Mouse (Mus musculus) thymus, postnatal 14 days (tissue): Measurements from ENCODE around the gene Arl3.

Experiments used
- DNase-seq: peaks from one replicate; pipeline ENCODE4 v3.0.0; 2021

Gene Arl3

GRCm38 (mm10) chr19:46532031-46532688 is 40.8 kb downstream of the Arl3 start:
- DNase-seq: peak; percentile 55

- DNase-seq: peak; percentile 31
Observed at GRCm38 (mm10) chr19:46531071-46532030, 41.6 kb downstream of the Arl3 start.

GRCm38 (mm10) chr19:46530449-46530990 is 42.5 kb downstream of the Arl3 start:
- DNase-seq: no peak

GRCm38 (mm10) chr19:46529601-46530448 is 43.2 kb downstream of the Arl3 start:
- peak; percentile 14 for DNase-seq

- peak; percentile 84 for DNase-seq
Observed at GRCm38 (mm10) chr19:46528529-46529213, 44.3 kb downstream of the Arl3 start.

- peak; percentile 68 for DNase-seq
Observed at GRCm38 (mm10) chr19:46527632-46528528, 45.1 kb downstream of the Arl3 start.

- DNase-seq: no peak
Observed at GRCm38 (mm10) chr19:46525691-46526631, 47.0 kb downstream of the Arl3 start.

- peak; percentile 30 for DNase-seq
Observed at GRCm38 (mm10) chr19:46524601-46525321, 48.2 kb downstream of the Arl3 start.

GRCm38 (mm10) chr19:46524152-46524544 is 48.9 kb downstream of the Arl3 start:
- no peak for DNase-seq

- peak; percentile 53 for DNase-seq
Observed at GRCm38 (mm10) chr19:46523480-46524151, 49.4 kb downstream of the Arl3 start.

- no peak for DNase-seq
Observed at GRCm38 (mm10) chr19:46523131-46523479, 49.9 kb downstream of the Arl3 start.

- no peak for DNase-seq
Observed at GRCm38 (mm10) chr19:46522433-46523044, 50.5 kb downstream of the Arl3 start.

GRCm38 (mm10) chr19:46521698-46522097 is 51.3 kb downstream of the Arl3 start:
- no peak for DNase-seq

GRCm38 (mm10) chr19:46518828-46519621 is 54.0 kb downstream of the Arl3 start:
- peak; percentile 24 for DNase-seq

- peak; percentile 91 for DNase-seq
Observed at GRCm38 (mm10) chr19:46518352-46518787, 54.6 kb downstream of the Arl3 start.

- peak; percentile 44 for DNase-seq
Observed at GRCm38 (mm10) chr19:46517529-46518351, 55.3 kb downstream of the Arl3 start.
